Mouse (Mus musculus) hindbrain, postnatal 0 days (tissue): ENCODE data around the gene Dctn3. TPM values are rescaled to one million over a fixed set of nuclear protein-coding genes. Genes with fewer than 3 reads are reported as not detected.
"Not testable (repeated sequence)": the region's sequence is repeated elsewhere in the genome, so short reads cannot be mapped to it uniquely, and the experiment has no call there.

Experiments
- ATAC-seq: fragments of 200-750 bp; cut with Nextera tagmentation; 2 replicates; pipeline ENCODE4 v1.8.0; 2017; ENCODE audit warnings: mild to moderate bottlenecking, moderate TSS enrichment, moderate library complexity
- DNase-seq: peaks from one replicate; pipeline ENCODE4 v3.0.0-alpha.2; 2015; ENCODE audit warnings: low spot score
- H3K27ac ChIP-seq: fragments of 300-500 bp; sonication (generic); 2 replicates; pipeline ENCODE4 v1.5.1; 2014; ENCODE audit warnings: mild to moderate bottlenecking
- H3K27me3 ChIP-seq: fragments of 300-500 bp; sonication (generic); 2 replicates; pipeline ENCODE4 v1.6.1; 2014; ENCODE audit warnings: low read length, mixed read lengths; ENCODE audit not compliant: insufficient read depth
- H3K36me3 ChIP-seq: fragments of 300-500 bp; sonication (generic); 2 replicates; pipeline ENCODE4 v1.6.1; 2014; ENCODE audit warnings: low read length, mixed read lengths; ENCODE audit not compliant: insufficient read depth
- H3K4me1 ChIP-seq: fragments of 300-500 bp; sonication (generic); 2 replicates; pipeline ENCODE4 v1.6.1; 2014; ENCODE audit warnings: antibody characterized with exemption, low read length, mixed read lengths; ENCODE audit not compliant: insufficient read depth
- H3K4me2 ChIP-seq: fragments of 300-500 bp; sonication (generic); 2 replicates; pipeline ENCODE4 v1.6.1; 2014; ENCODE audit warnings: low read depth, mild to moderate bottlenecking, low read length, moderate library complexity, mixed read lengths
- H3K4me3 ChIP-seq: fragments of 300-500 bp; sonication (generic); 2 replicates; pipeline ENCODE4 v1.5.1; 2014; ENCODE audit warnings: low read length
- H3K9ac ChIP-seq: fragments of 300-500 bp; sonication (generic); replicated peaks from 2 replicates; pipeline ENCODE4 v1.6.1; 2014; ENCODE audit warnings: mild to moderate bottlenecking, low read length, moderate library complexity, mixed read lengths
- H3K9me3 ChIP-seq: fragments of 300-500 bp; sonication (generic); 2 replicates; pipeline ENCODE4 v1.6.1; 2016; ENCODE audit warnings: low read length, mixed read lengths
- CTCF ChIP-seq: IDR thresholded peaks from 2 replicates; pipeline ENCODE4 v1.5.1; 2016; ENCODE audit warnings: antibody characterized with exemption, control low read depth, low read depth
- WGBS: fragments of 180-500 bp; shearing (Covaris S2); extraction: QIAGEN DNeasy Blood & Tissue Kit; methylation state at CpG from one replicate; pipeline ENCODE4 v1.1.7; 2014; 5-methylcytosine and 5-hydroxymethylcytosine counted together
- polyA plus RNA-seq: library from polyadenylated mRNA; unstranded; fragments of >200 nt; fragmentation: Nextera tagmentation; extraction: Ambion mirVana; gene quantifications from 2 replicates; pipeline ENCODE4 v1.2.1, GENCODE M21; 2015
- total RNA-seq: library from RNA; depleted of rRNA; stranded (reverse); fragments of >200 nt; gene quantifications from 2 replicates; pipeline ENCODE4 v1.2.3, GENCODE M21; 2014; rRNA removed

The Dctn3 gene
- total RNA-seq = 145 and 147 TPM in 2 replicates
- polyA plus RNA-seq = 306 and 316 TPM in 2 replicates

DNA sequence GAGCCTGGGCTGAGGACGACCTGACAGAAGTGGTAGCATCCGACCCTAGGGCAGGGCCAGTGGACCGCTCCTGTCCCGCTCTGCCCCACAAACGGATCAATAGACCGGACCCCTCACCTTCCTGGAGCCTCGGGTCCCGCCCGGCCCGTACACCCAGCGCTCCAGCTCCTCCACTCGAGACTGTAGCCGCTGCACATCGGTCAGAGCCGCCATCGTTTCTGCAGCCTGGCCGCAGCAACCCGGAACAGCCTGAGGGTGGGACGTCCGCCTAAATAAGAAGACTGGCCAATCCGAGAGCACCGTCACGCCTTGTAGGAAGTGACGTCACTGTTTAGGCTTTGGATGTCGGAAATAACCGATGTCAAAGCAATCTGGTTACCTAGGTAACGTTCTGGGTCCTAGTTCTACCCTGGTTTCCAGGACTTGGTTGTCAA lies at the start of gene Dctn3:
TSS of gene Dctn3 (minus strand) at position 253 of the 434 bp plus-strand sequence.
- Histone ChIP-seq H3K9me3 (no peaks in the 10 kb centered on the region), H3K9ac (peak within 1 kb of the TSS; percentile 82), H3K27me3 (peaks cover 20% of the 10 kb centered on the region), H3K36me3 (peaks cover 20% of the 10 kb centered on the region), H3K4me3 (peak within 1 kb of the TSS; percentile 93), H3K4me1 (peaks cover 13% of the 10 kb centered on the region; the same call in 1 of the 2 replicates), H3K27ac (peak within 1 kb of the TSS; percentile 71), H3K4me2 (peak within 1 kb of the TSS; percentile 82)
- no peak for TF ChIP-seq CTCF
- ATAC-seq (peak; percentile 98), DNase-seq (peak; percentile 99)
- 0% methylated on average over 27 of the region's 27 CpGs for WGBS

DNA sequence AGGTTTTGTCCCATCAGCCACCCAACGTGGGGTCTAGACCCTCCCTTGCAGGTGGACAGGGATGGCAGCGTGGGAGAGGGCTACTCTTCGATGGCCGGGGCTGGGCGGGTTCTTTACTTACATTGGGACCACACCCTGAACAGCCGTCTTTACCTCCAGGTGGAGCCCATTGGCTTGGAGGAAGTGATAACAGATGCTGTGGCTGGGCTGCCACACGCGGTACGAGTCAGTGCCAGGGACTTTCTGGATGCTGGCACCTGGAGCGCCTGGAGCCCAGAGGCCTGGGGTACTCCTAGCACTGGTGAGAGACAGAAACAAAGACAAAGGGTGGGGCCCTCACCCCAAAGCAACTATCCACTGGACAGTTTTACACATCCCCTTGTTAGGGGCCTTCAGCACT lies 44.3 kb upstream of the Dctn3 start:
- H3K9ac ChIP-seq, H3K4me1 ChIP-seq, H3K36me3 ChIP-seq, H3K27me3 ChIP-seq, ATAC-seq, H3K4me2 ChIP-seq, H3K4me3 ChIP-seq, DNase-seq, H3K27ac ChIP-seq, H3K9me3 ChIP-seq: not testable (repeated sequence)
- WGBS = 84% methylated on average over 10 of the region's 10 CpGs

- not testable (repeated sequence) for H3K4me3 ChIP-seq, H3K36me3 ChIP-seq, H3K27me3 ChIP-seq, DNase-seq, ATAC-seq, H3K9ac ChIP-seq, H3K9me3 ChIP-seq, H3K4me2 ChIP-seq
- H3K4me1 ChIP-seq = peaks cover 16% of the 10 kb centered on the region
- H3K27ac ChIP-seq = peak overlapping the region; percentile 63; the same call in 1 of the 2 replicates
- WGBS = 69% methylated on average over 3 of the region's 6 CpGs
Measured at GRCm38 (mm10) chr4:41763176-41763575, 40.2 kb upstream of the Dctn3 start.

- H3K9ac ChIP-seq, H3K9me3 ChIP-seq, H3K4me3 ChIP-seq, H3K36me3 ChIP-seq, H3K27me3 ChIP-seq: not testable (repeated sequence)
- peaks cover 16% of the 10 kb centered on the region for H3K4me1 ChIP-seq
- peak overlapping the region; percentile 24 for H3K4me2 ChIP-seq
- peak overlapping the region; percentile 63; the same call in 1 of the 2 replicates for H3K27ac ChIP-seq
- DNase-seq (peak; percentile 66), ATAC-seq (peak; percentile 30)
- WGBS = 31% methylated on average over 8 of the region's 8 CpGs
Measured at GRCm38 (mm10) chr4:41762688-41763114, 39.7 kb upstream of the Dctn3 start.

GRCm38 (mm10) chr4:41762099-41762687 lies 39.2 kb upstream of the Dctn3 start:
- peak overlapping the region; percentile 63; the same call in 1 of the 2 replicates for H3K27ac ChIP-seq
- H3K9me3 ChIP-seq = no peaks in the 10 kb centered on the region
- ATAC-seq = peak; percentile 6; the same call in 1 of the 2 replicates
- no peaks in the 10 kb centered on the region for H3K27me3 ChIP-seq
- DNase-seq = no peak
- H3K4me2 ChIP-seq = peak overlapping the region; percentile 53
- H3K36me3 ChIP-seq = no peaks in the 10 kb centered on the region
- peaks cover 16% of the 10 kb centered on the region for H3K4me1 ChIP-seq
- no peak for TF ChIP-seq CTCF
- WGBS = 47% methylated on average over 8 of the region's 8 CpGs
- 0 out of 2 replicates have a peak overlapping the region, but pooled peaks have one; percentile 21 for H3K9ac ChIP-seq
- H3K4me3 ChIP-seq = no peak overlapping the region

DNA sequence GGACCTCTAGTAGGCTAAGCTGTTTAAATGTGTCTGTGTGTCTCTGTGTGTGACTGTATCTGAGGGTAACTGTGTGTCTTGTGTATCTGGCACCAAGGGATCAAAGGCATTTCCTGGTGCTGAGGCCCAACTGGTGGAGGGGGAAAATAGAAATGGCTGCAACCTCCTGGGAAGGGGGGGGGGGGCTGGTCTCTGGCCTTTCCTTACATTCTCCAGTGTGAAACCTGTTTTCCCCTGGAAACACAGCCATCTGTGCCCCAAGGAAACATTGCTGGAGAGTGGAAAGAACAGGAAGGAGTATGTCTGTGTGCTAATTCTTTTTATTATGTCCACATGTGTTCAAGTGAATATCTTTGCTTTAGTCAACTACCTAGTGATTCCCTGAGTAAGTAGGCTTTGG lies 38.7 kb upstream of the Dctn3 start:
- peak overlapping the region; percentile 53; the same call in 1 of the 2 replicates for H3K4me2 ChIP-seq
- no peak overlapping the region for H3K4me3 ChIP-seq
- no peaks in the 10 kb centered on the region for H3K27me3 ChIP-seq
- H3K27ac ChIP-seq = peak overlapping the region; percentile 63; the same call in 1 of the 2 replicates
- H3K36me3 ChIP-seq = no peaks in the 10 kb centered on the region
- no peaks in the 10 kb centered on the region for H3K9me3 ChIP-seq
- peaks cover 16% of the 10 kb centered on the region for H3K4me1 ChIP-seq
- no peak for DNase-seq
- ATAC-seq = no peak
- no peak overlapping the region for H3K9ac ChIP-seq
- no peak for TF ChIP-seq CTCF

DNA sequence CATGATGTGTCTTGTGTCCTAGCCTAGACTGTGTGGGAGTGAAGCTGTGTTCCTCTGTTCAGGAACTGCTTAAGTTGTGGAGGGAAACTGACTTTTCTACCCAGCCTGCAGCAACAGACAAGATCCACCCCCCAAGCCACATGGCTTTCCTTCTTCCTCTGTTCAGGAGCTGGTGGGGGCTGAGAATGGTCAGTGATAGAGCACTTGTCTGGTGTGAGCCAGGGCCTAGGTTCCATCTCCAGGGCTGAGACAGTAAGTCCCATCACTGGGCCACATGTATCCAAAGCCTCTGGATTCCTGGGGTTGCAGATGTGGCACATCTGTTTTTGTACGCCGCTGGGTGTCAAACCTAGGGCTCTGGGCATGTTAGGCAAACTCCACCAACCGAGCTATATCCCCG lies 37.9 kb upstream of the Dctn3 start:
- peak overlapping the region; percentile 63; the same call in 1 of the 2 replicates for H3K27ac ChIP-seq
- DNase-seq (no peak), ATAC-seq (peak; percentile 15)
- H3K9ac ChIP-seq = peak overlapping the region; percentile 34
- WGBS = 82% methylated on average over 4 of the region's 4 CpGs
- H3K9me3 ChIP-seq = no peaks in the 10 kb centered on the region
- no peaks in the 10 kb centered on the region for H3K27me3 ChIP-seq
- peaks cover 21% of the 10 kb centered on the region for H3K4me1 ChIP-seq
- H3K36me3 ChIP-seq = no peaks in the 10 kb centered on the region
- H3K4me2 ChIP-seq = peak overlapping the region; percentile 53
- peak overlapping the region; percentile 35 for H3K4me3 ChIP-seq
- no peak for TF ChIP-seq CTCF
